Mouse (Mus musculus) lung, embryonic 14.5 days (tissue): ENCODE data around the gene Ehmt2. TPM values are rescaled to one million over a fixed set of nuclear protein-coding genes. Genes with fewer than 3 reads are reported as not detected.

Source experiments
- ATAC-seq: fragments of 200-750 bp; cut with Nextera tagmentation; 2 replicates; pipeline ENCODE4 v1.8.0; 2017; ENCODE audit warnings: mild to moderate bottlenecking, moderate TSS enrichment, moderate library complexity; ENCODE audit not compliant: insufficient read depth
- DNase-seq: peaks from one replicate; pipeline ENCODE4 v3.0.0-alpha.2; 2015
- H3K27ac ChIP-seq: fragments of 300-500 bp; sonication (generic); 2 replicates; pipeline ENCODE4 v1.5.1; 2014; ENCODE audit warnings: low read depth, mild to moderate bottlenecking, moderate library complexity
- H3K27me3 ChIP-seq: fragments of 300-500 bp; sonication (generic); 2 replicates; pipeline ENCODE4 v1.6.1; 2014; ENCODE audit warnings: low read length, control low read depth; ENCODE audit not compliant: insufficient read depth
- H3K36me3 ChIP-seq: fragments of 300-500 bp; sonication (generic); 2 replicates; pipeline ENCODE4 v1.6.1; 2014; ENCODE audit warnings: control low read depth; ENCODE audit not compliant: insufficient read depth
- H3K4me1 ChIP-seq: fragments of 300-500 bp; sonication (generic); 2 replicates; pipeline ENCODE4 v1.6.1; 2014; ENCODE audit warnings: antibody characterized with exemption, control low read depth; ENCODE audit not compliant: insufficient read depth
- H3K4me2 ChIP-seq: fragments of 300-500 bp; sonication (generic); 2 replicates; pipeline ENCODE4 v1.6.1; 2014; ENCODE audit warnings: mild to moderate bottlenecking
- H3K4me3 ChIP-seq: fragments of 300-500 bp; sonication (generic); 2 replicates; pipeline ENCODE4 v1.5.1; 2014; ENCODE audit warnings: low read depth, low read length
- H3K9ac ChIP-seq: fragments of 300-500 bp; sonication (generic); 2 replicates; pipeline ENCODE4 v1.6.1; 2014
- H3K9me3 ChIP-seq: fragments of 300-500 bp; sonication (generic); 2 replicates; pipeline ENCODE4 v1.6.1; 2016; ENCODE audit warnings: low read depth, low read length, control low read depth
- CTCF ChIP-seq: IDR thresholded peaks from 2 replicates; pipeline ENCODE4 v1.5.1; 2016; ENCODE audit warnings: antibody characterized with exemption, low read depth
- WGBS: fragments of 180-500 bp; shearing (Covaris S2); extraction: QIAGEN DNeasy Blood & Tissue Kit; methylation state at CpG from one replicate; pipeline ENCODE4 v1.1.7; 2014; 5-methylcytosine and 5-hydroxymethylcytosine counted together
- microRNA-seq: library from miRNA; unstranded; fragments of <30 nt; microRNA quantifications from one replicate; pipeline ENCODE4, GENCODE M21; 2016; ENCODE audit warnings: borderline number of aligned reads
- polyA plus RNA-seq: library from polyadenylated mRNA; unstranded; fragments of >200 nt; fragmentation: Nextera tagmentation; extraction: Ambion mirVana; gene quantifications from 2 replicates; pipeline ENCODE4 v1.2.1, GENCODE M21; 2014

Ehmt2 gene
- polyA plus RNA-seq, 1 experiment from 2014 or later: 71.0 TPM

DNA sequence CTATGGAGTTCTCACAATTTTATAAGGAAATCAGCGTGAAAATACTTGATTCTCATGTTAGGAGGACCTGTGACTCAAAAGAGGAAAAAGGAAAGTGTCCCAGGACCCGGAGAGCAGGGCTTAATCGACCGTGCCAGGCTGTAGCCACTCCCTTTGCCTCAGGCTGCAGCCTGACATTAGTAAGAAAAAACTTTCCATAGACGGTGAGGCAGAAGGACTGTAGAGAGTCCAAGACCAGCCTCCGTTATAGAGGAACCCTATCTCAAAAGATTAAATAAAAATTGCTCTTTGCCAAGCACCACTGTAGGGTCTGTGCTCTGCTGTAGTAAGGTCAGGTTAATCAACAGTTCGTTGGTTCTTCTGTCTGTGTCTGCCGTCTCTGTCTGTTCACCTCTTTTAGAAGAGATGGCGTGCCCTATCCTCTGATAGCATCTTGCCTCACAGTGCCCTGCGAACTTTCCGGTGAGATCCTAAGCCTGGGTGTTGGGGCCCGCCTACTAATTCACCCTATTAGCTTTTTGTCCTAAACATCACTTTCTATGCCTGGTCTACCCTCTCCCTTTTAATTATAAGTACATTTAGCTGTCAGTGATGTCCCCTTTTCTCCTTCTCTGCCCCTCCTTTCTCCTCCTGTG lies 61.7 kb downstream of the Ehmt2 start:
- Histone ChIP-seq H3K4me3 (peak overlapping the region; percentile 41), H3K36me3 (no peaks in the 10 kb centered on the region), H3K4me1 (no peaks in the 10 kb centered on the region), H3K9ac (peak overlapping the region; percentile 63), H3K27ac (peak overlapping the region; percentile 96), H3K4me2 (peak overlapping the region; percentile 79), H3K9me3 (no peaks in the 10 kb centered on the region), H3K27me3 (peaks cover 7% of the 10 kb centered on the region; the same call in 1 of the 2 replicates)
- 10% methylated on average over 12 of the region's 12 CpGs for WGBS
- TF ChIP-seq CTCF: no peak
- ATAC-seq (peak; percentile 35; the same call in 1 of the 2 replicates), DNase-seq (peak; percentile 54)

DNA sequence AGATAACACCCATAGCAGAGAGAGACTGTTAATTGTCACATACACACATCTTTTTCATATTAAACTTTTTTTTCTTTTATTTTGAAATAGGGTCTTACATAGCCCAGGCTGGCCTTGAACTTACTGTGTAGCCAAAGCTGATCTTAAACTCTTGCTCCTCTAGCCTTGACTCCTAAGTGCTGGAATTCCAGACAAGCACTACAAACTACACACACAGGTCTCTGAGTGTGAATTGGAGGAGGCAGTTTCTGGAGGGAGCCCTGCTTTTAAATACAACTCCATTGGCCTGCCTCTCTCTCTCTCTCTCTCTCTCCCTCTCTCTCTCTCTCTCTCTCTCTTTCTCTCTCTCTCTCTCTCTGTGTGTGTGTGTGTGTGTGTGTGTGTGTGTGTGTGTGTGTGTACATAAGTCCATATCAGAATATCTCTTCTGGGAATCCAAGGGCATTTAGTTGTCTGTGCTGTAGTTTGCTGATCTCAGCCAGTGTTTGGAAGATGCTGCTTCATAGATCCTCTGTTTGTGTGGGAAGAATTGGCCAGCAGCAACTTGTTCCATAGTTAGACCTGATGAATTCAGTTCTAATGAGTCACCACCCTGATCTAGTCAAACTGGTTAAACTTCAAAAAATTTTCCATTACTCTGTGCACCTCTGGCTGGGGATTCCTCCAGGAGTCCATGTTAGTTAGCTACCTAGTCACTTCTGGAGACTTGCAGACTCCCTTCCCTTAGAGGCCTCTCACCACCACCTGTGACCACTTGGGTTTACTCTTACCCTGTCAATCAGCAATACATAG lies 62.6 kb downstream of the Ehmt2 start:
- Histone ChIP-seq H3K4me3 (no peak overlapping the region), H3K27ac (no peak overlapping the region)
- DNase-seq: no peak

DNA sequence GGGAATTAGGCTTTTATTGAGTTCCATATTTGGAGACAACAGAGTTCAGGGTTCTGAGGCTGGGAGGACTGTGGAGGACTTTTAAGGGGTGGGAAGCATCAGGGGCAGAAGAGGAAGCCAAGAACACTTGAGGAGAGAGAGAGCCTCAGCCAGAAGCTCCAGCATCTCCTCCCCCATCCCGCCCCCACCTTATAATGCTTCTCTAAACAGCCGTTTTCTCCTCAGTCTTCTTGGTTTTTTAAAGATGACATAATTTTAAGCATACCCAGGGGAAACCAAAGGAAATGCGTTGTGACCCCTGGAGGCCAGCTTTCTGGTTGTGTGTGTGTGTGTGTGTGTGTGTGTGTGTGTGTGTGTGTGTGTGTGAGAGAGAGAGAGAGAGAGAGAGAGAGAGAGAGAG lies 63.9 kb downstream of the Ehmt2 start:
- Histone ChIP-seq H3K27ac (no peak overlapping the region), H3K27me3 (no peaks in the 10 kb centered on the region), H3K9ac (no peak overlapping the region), H3K4me1 (no peaks in the 10 kb centered on the region), H3K4me2 (no peak overlapping the region), H3K36me3 (no peaks in the 10 kb centered on the region), H3K4me3 (no peak overlapping the region), H3K9me3 (no peaks in the 10 kb centered on the region)
- ATAC-seq: no peak
- WGBS: 30% methylated on average over 3 of the region's 3 CpGs
- no peak for DNase-seq
- no peak for TF ChIP-seq CTCF

More for the DNA sequence above, 62.6 kb downstream of the Ehmt2 start:
- no peak for TF ChIP-seq CTCF
- no peaks in the 10 kb centered on the region for H3K36me3 ChIP-seq
- no peak overlapping the region for H3K9ac ChIP-seq
- no peak overlapping the region; the same call in 1 of the 2 replicates for H3K4me2 ChIP-seq
- H3K4me1 ChIP-seq: no peaks in the 10 kb centered on the region
- H3K27me3 ChIP-seq: peaks cover 4% of the 10 kb centered on the region; the same call in 1 of the 2 replicates
- no peaks in the 10 kb centered on the region for H3K9me3 ChIP-seq
- ATAC-seq: no peak

DNA sequence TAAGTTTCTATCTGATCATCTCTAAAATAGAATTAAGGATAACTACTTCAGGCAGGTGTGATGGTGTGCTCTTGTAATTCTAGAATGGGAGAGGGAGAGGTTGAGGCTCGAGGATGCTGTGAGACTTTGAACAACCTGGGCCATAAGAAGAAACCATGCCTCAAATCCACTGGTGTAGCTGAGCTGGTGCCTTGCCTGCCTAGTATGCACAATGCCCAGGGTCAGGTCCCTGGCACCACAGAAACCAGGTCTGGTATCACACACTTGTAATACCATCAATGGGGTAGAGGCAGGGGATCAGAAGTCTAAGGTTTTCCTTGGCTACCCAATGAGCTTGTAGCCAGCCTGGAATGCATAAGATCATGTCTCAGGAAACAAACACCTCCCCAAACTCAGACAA lies 64.6 kb downstream of the Ehmt2 start:
- Histone ChIP-seq H3K36me3 (no peaks in the 10 kb centered on the region), H3K4me3 (no peak overlapping the region), H3K27ac (no peak overlapping the region), H3K4me1 (no peaks in the 10 kb centered on the region), H3K27me3 (peaks cover 4% of the 10 kb centered on the region), H3K9me3 (no peaks in the 10 kb centered on the region), H3K4me2 (no peak overlapping the region), H3K9ac (no peak overlapping the region)
- WGBS: 68% methylated on average over 1 of the region's 1 CpGs
- ATAC-seq (no peak), DNase-seq (no peak)
- no peak for TF ChIP-seq CTCF

Small RNA genes lying within 50 kb of the gene (microRNA-seq; reads per million reads assigned to microRNA genes)
- gene Mir6972: not detected

Other genes starting within 250 kb of the Ehmt2 start
- gene Tnxb, start 227.9 kb upstream of the Ehmt2 start, polyA plus RNA-seq: 0.38 and 0.45 TPM in 2 replicates
- gene C4b, start 154.6 kb upstream of the Ehmt2 start, polyA plus RNA-seq: not detected in 2 replicates
- not detected in 2 replicates for gene Cyp21a1, start 93.9 kb upstream of the Ehmt2 start, polyA plus RNA-seq
- 22.2 and 25.0 TPM in 2 replicates for gene Stk19, start 61.5 kb upstream of the Ehmt2 start, polyA plus RNA-seq
- gene Dxo, start 61.5 kb upstream of the Ehmt2 start, polyA plus RNA-seq: 56.0 and 71.5 TPM in 2 replicates
- 44.6 and 50.3 TPM in 2 replicates for gene Skiv2l, start 48.3 kb upstream of the Ehmt2 start, polyA plus RNA-seq
- 110 and 115 TPM in 2 replicates for gene Nelfe, start 48.1 kb upstream of the Ehmt2 start, polyA plus RNA-seq
- gene Cfb, start 36.0 kb upstream of the Ehmt2 start, polyA plus RNA-seq: 1.8 and 2.5 TPM in 2 replicates
- 0.81 and 1.2 TPM in 2 replicates for gene Zbtb12, start 19.0 kb upstream of the Ehmt2 start, polyA plus RNA-seq
- gene Gm20547, start 16.4 kb upstream of the Ehmt2 start, polyA plus RNA-seq: not detected in 2 replicates
- 1.3 and 1.4 TPM in 2 replicates for gene C2, start 204 bp upstream of the Ehmt2 start, polyA plus RNA-seq
- gene Slc44a4, start 16.0 kb downstream of the Ehmt2 start, polyA plus RNA-seq: 0.42 and 0.55 TPM in 2 replicates
- 10.6 and 11.6 TPM in 2 replicates for gene Neu1, start 32.8 kb downstream of the Ehmt2 start, polyA plus RNA-seq
- 0.16 and 0.35 TPM in 2 replicates for gene Hspa1b, start 60.8 kb downstream of the Ehmt2 start, polyA plus RNA-seq
- 1.3 TPM in 1 of 2 replicates, not detected in the other for gene Gm20481, start 71.4 kb downstream of the Ehmt2 start, polyA plus RNA-seq
- 2.0 and 2.1 TPM in 2 replicates for gene Hspa1a, start 73.7 kb downstream of the Ehmt2 start, polyA plus RNA-seq
- gene Hspa1l, start 74.2 kb downstream of the Ehmt2 start, polyA plus RNA-seq: 0.83 and 1.1 TPM in 2 replicates
- 241 and 265 TPM in 2 replicates for gene Lsm2, start 83.4 kb downstream of the Ehmt2 start, polyA plus RNA-seq
- gene Vars, start 102.5 kb downstream of the Ehmt2 start, polyA plus RNA-seq: 135 and 161 TPM in 2 replicates
- 0.11 and 0.47 TPM in 2 replicates for gene Vwa7, start 118.1 kb downstream of the Ehmt2 start, polyA plus RNA-seq
- 16.1 and 17.2 TPM in 2 replicates for gene Sapcd1, start 129.5 kb downstream of the Ehmt2 start, polyA plus RNA-seq
- 4.2 and 4.6 TPM in 2 replicates for gene Msh5, start 148.3 kb downstream of the Ehmt2 start, polyA plus RNA-seq
- 67.1 and 73.6 TPM in 2 replicates for gene Clic1, start 151.5 kb downstream of the Ehmt2 start, polyA plus RNA-seq
- gene Ddah2, start 160.6 kb downstream of the Ehmt2 start, polyA plus RNA-seq: 319 and 338 TPM in 2 replicates
- gene Ly6g6c, start 166.9 kb downstream of the Ehmt2 start, polyA plus RNA-seq: 0.38 TPM in 1 of 2 replicates, not detected in the other
- 0.95 and 1.4 TPM in 2 replicates for gene Mpig6b, start 167.7 kb downstream of the Ehmt2 start, polyA plus RNA-seq
- 0.39 and 0.43 TPM in 2 replicates for gene Ly6g6e, start 178.4 kb downstream of the Ehmt2 start, polyA plus RNA-seq
- gene Ly6g6d, start 179.6 kb downstream of the Ehmt2 start, polyA plus RNA-seq: 2.7 and 4.0 TPM in 2 replicates
- gene Ly6g6f, start 187.1 kb downstream of the Ehmt2 start, polyA plus RNA-seq: 0.49 and 0.96 TPM in 2 replicates
- 79.7 and 80.9 TPM in 2 replicates for gene Abhd16a, start 190.8 kb downstream of the Ehmt2 start, polyA plus RNA-seq
- not detected in 2 replicates for gene Ly6g5c, start 209.8 kb downstream of the Ehmt2 start, polyA plus RNA-seq
- gene Ly6g5b, start 217.0 kb downstream of the Ehmt2 start, polyA plus RNA-seq: 1.1 TPM in 2 replicates
- gene Gpank1, start 223.0 kb downstream of the Ehmt2 start, polyA plus RNA-seq: 18.3 and 19.0 TPM in 2 replicates
- gene Csnk2b, start 223.6 kb downstream of the Ehmt2 start, polyA plus RNA-seq: 288 and 291 TPM in 2 replicates
- 6.8 and 7.6 TPM in 2 replicates for gene D17H6S53E, start 227.9 kb downstream of the Ehmt2 start, polyA plus RNA-seq
- gene Apom, start 233.6 kb downstream of the Ehmt2 start, polyA plus RNA-seq: 0.31 and 0.67 TPM in 2 replicates
- 65.9 and 69.1 TPM in 2 replicates for gene Bag6, start 236.7 kb downstream of the Ehmt2 start, polyA plus RNA-seq